Mouse (Mus musculus) forebrain, embryonic 10.5 days (tissue): Measurements from ENCODE around the gene Mknk2. TPM values are rescaled to one million over a fixed set of nuclear protein-coding genes. Genes with fewer than 3 reads are reported as not detected.

Experiments used
- DNase-seq: peaks from one replicate; pipeline ENCODE4 v3.0.0-alpha.2; 2017; ENCODE audit warnings: low spot score; ENCODE audit errors: extremely low spot score
- H3K27ac ChIP-seq: fragments of 300-500 bp; sonication (generic); 2 replicates; pipeline ENCODE4 v1.5.1; 2016; ENCODE audit warnings: mild to moderate bottlenecking
- H3K27me3 ChIP-seq: fragments of 300-500 bp; sonication (generic); 2 replicates; pipeline ENCODE4 v1.6.1; 2016; ENCODE audit warnings: mild to moderate bottlenecking; ENCODE audit not compliant: poor library complexity, severe bottlenecking
- H3K36me3 ChIP-seq: fragments of 300-500 bp; sonication (generic); replicated peaks from 2 replicates; pipeline ENCODE4 v1.6.1; 2016; ENCODE audit warnings: mild to moderate bottlenecking, moderate library complexity
- H3K4me1 ChIP-seq: fragments of 300-500 bp; sonication (generic); 2 replicates; pipeline ENCODE4 v1.6.1; 2016
- H3K4me3 ChIP-seq: fragments of 300-500 bp; sonication (generic); 2 replicates; pipeline ENCODE4 v1.5.1; 2016; ENCODE audit warnings: mild to moderate bottlenecking, moderate library complexity
- H3K9me3 ChIP-seq: fragments of 300-500 bp; sonication (generic); 2 replicates; pipeline ENCODE4 v1.6.1; 2016; ENCODE audit warnings: mild to moderate bottlenecking, moderate library complexity
- WGBS: fragments of 180-500 bp; shearing (Covaris S2); methylation state at CpG from one replicate; pipeline ENCODE4 v1.1.7; 2016; 5-methylcytosine and 5-hydroxymethylcytosine counted together
- polyA plus RNA-seq: library from polyadenylated mRNA; unstranded; fragments of >200 nt; fragmentation: Nextera tagmentation; extraction: Ambion mirVana; gene quantifications from 2 replicates; pipeline ENCODE4 v1.2.1, GENCODE M21; 2016

The Mknk2 gene
- polyA plus RNA-seq, 1 experiment from 2014 or later: 91.0 TPM

GRCm38 (mm10) chr10:80684214-80684613 lies 6.3 kb upstream of the Mknk2 start:
- Histone ChIP-seq H3K27me3 (no peaks in the 10 kb centered on the region), H3K4me3 (no peak overlapping the region), H3K4me1 (peaks cover 11% of the 10 kb centered on the region), H3K9me3 (no peaks in the 10 kb centered on the region), H3K36me3 (peaks cover 52% of the 10 kb centered on the region), H3K27ac (no peak overlapping the region)
- WGBS: 54% methylated on average over 6 of the region's 6 CpGs
- DNase-seq: no peak

- Histone ChIP-seq H3K36me3 (peaks cover 48% of the 10 kb centered on the region), H3K4me1 (peaks cover 16% of the 10 kb centered on the region), H3K27me3 (no peaks in the 10 kb centered on the region), H3K4me3 (no peak overlapping the region), H3K27ac (no peak overlapping the region), H3K9me3 (no peaks in the 10 kb centered on the region)
- DNase-seq: no peak
- 89% methylated on average over 1 of the region's 1 CpGs for WGBS
Measured at GRCm38 (mm10) chr10:80683647-80684046, 5.7 kb upstream of the Mknk2 start.

GRCm38 (mm10) chr10:80682003-80682402 lies 4.1 kb upstream of the Mknk2 start:
- WGBS: 94% methylated on average over 6 of the region's 6 CpGs
- no peaks in the 10 kb centered on the region for H3K27me3 ChIP-seq

GRCm38 (mm10) chr10:80680260-80680696 lies 2.4 kb upstream of the Mknk2 start:
- 82% methylated on average over 2 of the region's 2 CpGs for WGBS
- DNase-seq: no peak
- Histone ChIP-seq H3K4me1 (peaks cover 41% of the 10 kb centered on the region), H3K27ac (no peak overlapping the region), H3K9me3 (no peaks in the 10 kb centered on the region), H3K36me3 (peaks cover 21% of the 10 kb centered on the region), H3K27me3 (no peaks in the 10 kb centered on the region), H3K4me3 (no peak overlapping the region)

More at GRCm38 (mm10) chr10:80682003-80682402, 4.1 kb upstream of the Mknk2 start:
- H3K36me3 ChIP-seq: peaks cover 38% of the 10 kb centered on the region
- no peaks in the 10 kb centered on the region for H3K9me3 ChIP-seq
- no peak for DNase-seq
- H3K4me1 ChIP-seq: peaks cover 33% of the 10 kb centered on the region
- no peak overlapping the region for H3K27ac ChIP-seq
- H3K4me3 ChIP-seq: no peak overlapping the region

- no peaks in the 10 kb centered on the region for H3K27me3 ChIP-seq
- peak overlapping the region; percentile 96; the same call in 1 of the 2 replicates for H3K27ac ChIP-seq
- H3K4me1 ChIP-seq: peaks cover 47% of the 10 kb centered on the region
- WGBS: 73% methylated on average over 9 of the region's 9 CpGs
- DNase-seq: no peak
- no peaks in the 10 kb centered on the region for H3K9me3 ChIP-seq
- no peak overlapping the region for H3K4me3 ChIP-seq
- peaks cover 15% of the 10 kb centered on the region for H3K36me3 ChIP-seq
Measured at GRCm38 (mm10) chr10:80679556-80680259, 1.8 kb upstream of the Mknk2 start.

GRCm38 (mm10) chr10:80678601-80679377 lies 877 bp upstream of the Mknk2 start:
- H3K27ac ChIP-seq: peak overlapping the region; percentile 96
- peaks cover 12% of the 10 kb centered on the region for H3K36me3 ChIP-seq
- no peak for DNase-seq
- H3K4me1 ChIP-seq: peaks cover 56% of the 10 kb centered on the region
- 55% methylated on average over 9 of the region's 10 CpGs for WGBS
- H3K9me3 ChIP-seq: no peaks in the 10 kb centered on the region
- H3K4me3 ChIP-seq: peak overlapping the region; percentile 99
- H3K27me3 ChIP-seq: no peaks in the 10 kb centered on the region

- 51% methylated on average over 9 of the region's 9 CpGs for whole genome bisulfite sequencing
- no peaks in the 10 kb centered on the region for H3K9me3 ChIP-seq
- peaks cover 19% of the 10 kb centered on the region for H3K36me3 ChIP-seq
- H3K4me3 ChIP-seq: peak overlapping the region; percentile 99
- no peak for DNase-seq
- H3K27me3 ChIP-seq: no peaks in the 10 kb centered on the region
- peaks cover 71% of the 10 kb centered on the region for H3K4me1 ChIP-seq
- peak overlapping the region; percentile 96 for H3K27ac ChIP-seq
Measured at GRCm38 (mm10) chr10:80677128-80677875, 610 bp downstream of the Mknk2 start.

- peak overlapping the region; percentile 96 for H3K27ac ChIP-seq
- H3K4me3 ChIP-seq: peak overlapping the region; percentile 99
- no peaks in the 10 kb centered on the region for H3K9me3 ChIP-seq
- peaks cover 28% of the 10 kb centered on the region for H3K36me3 ChIP-seq
- DNase-seq: peak; percentile 100
- no peaks in the 10 kb centered on the region for H3K27me3 ChIP-seq
- peaks cover 76% of the 10 kb centered on the region for H3K4me1 ChIP-seq
- WGBS: 2% methylated on average over 77 of the region's 78 CpGs
Measured at GRCm38 (mm10) chr10:80676198-80676928, 1.5 kb downstream of the Mknk2 start.

- peak overlapping the region; percentile 99 for H3K4me3 ChIP-seq
- H3K4me1 ChIP-seq: peaks cover 76% of the 10 kb centered on the region
- under 1% methylated on average over 40 of the region's 54 CpGs for WGBS
- H3K27me3 ChIP-seq: no peaks in the 10 kb centered on the region
- no peaks in the 10 kb centered on the region for H3K9me3 ChIP-seq
- H3K27ac ChIP-seq: peak overlapping the region; percentile 96
- H3K36me3 ChIP-seq: peaks cover 36% of the 10 kb centered on the region
- DNase-seq: no peak
Measured at GRCm38 (mm10) chr10:80675405-80676197, 2.3 kb downstream of the Mknk2 start.

- DNase-seq: peak; percentile 27
- 29% methylated on average over 6 of the region's 6 CpGs for WGBS
- Histone ChIP-seq H3K4me3 (peak overlapping the region; percentile 99), H3K27ac (peak overlapping the region; percentile 96), H3K4me1 (peaks cover 72% of the 10 kb centered on the region), H3K9me3 (no peaks in the 10 kb centered on the region), H3K36me3 (peaks cover 43% of the 10 kb centered on the region), H3K27me3 (no peaks in the 10 kb centered on the region)
Measured at GRCm38 (mm10) chr10:80674851-80675404, 3.0 kb downstream of the Mknk2 start.

- Histone ChIP-seq H3K27ac (peak overlapping the region; percentile 96), H3K36me3 (peaks cover 50% of the 10 kb centered on the region), H3K4me1 (peaks cover 66% of the 10 kb centered on the region)
Measured at GRCm38 (mm10) chr10:80674161-80674711, 3.7 kb downstream of the Mknk2 start.

More at GRCm38 (mm10) chr10:80674161-80674711, 3.7 kb downstream of the Mknk2 start:
- H3K9me3 ChIP-seq: no peaks in the 10 kb centered on the region
- no peak for DNase-seq
- no peaks in the 10 kb centered on the region for H3K27me3 ChIP-seq
- WGBS: 72% methylated on average over 5 of the region's 5 CpGs
- peak overlapping the region; percentile 99 for H3K4me3 ChIP-seq
